Mouse (Mus musculus) lung, adult 10 weeks (tissue): ENCODE data around the gene Limk1. TPM values are rescaled to one million over a fixed set of nuclear protein-coding genes. Genes with fewer than 3 reads are reported as not detected.

Experiments
- polyA plus RNA-seq: library from polyadenylated mRNA; stranded (reverse); fragments of 350-450 nt; fragmentation: Illumina TruSeq; extraction: RNeasy Lipid Tissue Mini Kit (QIAGEN cat#74804); gene quantifications from one replicate; pipeline ENCODE4 v1.2.3, GENCODE M21; 2014; ENCODE audit warnings: low read depth, low replicate concordance; ENCODE audit not compliant: insufficient read depth

Limk1 gene
- 8.5 TPM for polyA plus RNA-seq

GRCm38 (mm10) chr5:134688086-134688717, at the start of gene Limk1:
Limk1 (minus strand) TSS chr5:134688598.

DNA sequence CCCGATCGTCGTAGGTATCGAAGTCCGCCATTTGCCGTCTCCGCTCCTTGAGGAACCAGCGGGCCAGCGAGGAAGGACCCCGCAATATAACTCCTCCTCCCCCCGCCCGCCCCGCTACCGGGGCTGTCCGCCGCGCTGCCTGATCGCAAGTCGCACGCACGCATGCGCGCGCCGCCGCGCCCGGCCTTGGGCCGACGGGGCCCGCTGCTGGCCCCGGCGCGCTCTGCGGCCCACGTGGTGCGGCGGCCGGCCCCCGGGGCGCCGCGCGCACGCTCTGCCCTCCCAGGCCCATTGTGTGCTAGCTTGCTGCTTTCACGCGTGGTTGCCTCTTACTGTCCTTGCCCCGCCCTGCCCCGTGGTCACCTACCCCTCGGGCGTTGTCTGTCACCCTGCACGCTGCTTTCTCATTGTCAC, 49.1 kb downstream of the Limk1 start, which contains the start of gene Eif4h:
Eif4h (minus strand) TSS at position 222 of the 414 bp plus-strand sequence.

DNA sequence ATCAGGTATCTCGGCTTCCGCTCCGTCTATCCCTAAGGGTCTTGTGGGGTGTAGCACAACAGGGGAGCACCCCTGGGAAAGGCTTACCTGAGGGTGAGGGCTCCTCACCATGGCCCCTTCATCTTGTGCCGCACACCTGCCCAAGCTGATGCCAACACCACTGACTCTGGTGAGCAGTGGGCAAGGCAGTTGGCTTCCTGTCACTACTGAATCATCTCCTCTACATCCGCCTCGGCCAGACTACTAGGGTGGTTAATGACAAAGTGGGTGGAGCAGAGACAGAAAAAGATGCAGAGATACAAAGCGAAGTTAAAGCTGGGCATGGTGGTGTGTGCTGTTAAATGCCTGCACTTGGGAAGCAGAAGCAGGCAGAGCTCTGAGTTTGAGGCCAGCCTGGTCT, 73.6 kb downstream of the Limk1 start, which contains the start of gene Lat2:
Lat2 (minus strand) TSS at position 224 of the 400 bp plus-strand sequence.

Other genes starting within 250 kb of the Limk1 start
- 11.3 TPM for gene Gtf2ird1, start 231.9 kb downstream of the Limk1 start, polyA plus RNA-seq
- gene Clip2, start 136.2 kb downstream of the Limk1 start, polyA plus RNA-seq, result 8.0 TPM
- not detected for gene Syna, start 128.4 kb downstream of the Limk1 start, polyA plus RNA-seq
- gene Rfc2, start 107.2 kb downstream of the Limk1 start, polyA plus RNA-seq, result 60.4 TPM
- 18.5 TPM for gene Lat2, start 73.6 kb downstream of the Limk1 start, polyA plus RNA-seq
- 211 TPM for gene Eif4h, start 49.1 kb downstream of the Limk1 start, polyA plus RNA-seq
- 125 TPM for gene Eln, start 58.7 kb upstream of the Limk1 start, polyA plus RNA-seq
- not detected for gene Tmem270, start 218.1 kb upstream of the Limk1 start, polyA plus RNA-seq
- not detected for gene Cldn13, start 226.9 kb upstream of the Limk1 start, polyA plus RNA-seq
- 8.2 TPM for gene Mettl27, start 243.8 kb upstream of the Limk1 start, polyA plus RNA-seq